In the genomic region with DNA sequence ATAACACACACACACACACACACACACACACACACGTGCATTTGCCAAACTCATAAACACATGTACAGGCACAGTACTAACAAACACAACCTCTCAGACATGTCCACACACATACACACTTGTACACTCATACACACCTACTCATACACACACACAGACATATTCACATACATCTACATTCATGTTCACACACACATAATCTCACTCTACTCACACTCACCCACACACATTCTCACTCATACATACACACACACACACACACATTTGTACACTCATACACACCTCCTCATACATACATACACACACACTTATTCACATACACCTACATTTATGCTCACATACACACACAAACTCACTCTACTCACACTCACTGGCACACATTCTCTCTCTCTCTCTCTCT, we compare ENCODE assay signal across 8 mouse cellular contexts.
A peak's percentile ranks its signal among the peaks of the same experiment; 100 is the strongest.
DNase-seq lines count a peak whose midpoint lies in the region; ATAC-seq lines count a peak whose summit lies in the region.
"Had no signal": no experiment of that assay in that cellular context is flagged by ENCODE, and none has a peak within 500 bp of the region (broad histone marks: within the 10 kb centered on the region; RNA-seq: fewer than 3 reads in every experiment).

No protein-coding gene starts in this region.

- H3K27me3 ChIP-seq in embryonic facial prominence, embryonic 10.5 days (replicated peaks; ENCODE audit: low read depth, poor library complexity, severe bottlenecking), result no peaks in the 10 kb centered on the region
- H3K27me3 ChIP-seq in embryonic facial prominence, embryonic 13.5 days, result no peaks in the 10 kb centered on the region
- H3K27me3 ChIP-seq in hindbrain, embryonic 14.5 days (ENCODE audit: control insufficient read depth, insufficient read depth, low read length), result no peaks in the 10 kb centered on the region
- H3K27me3 ChIP-seq in midbrain, embryonic 15.5 days (replicated peaks), result no peaks in the 10 kb centered on the region

- no peak for DNase-seq in embryonic facial prominence, embryonic 10.5 days (ENCODE audit: low spot score)
- no peak for DNase-seq in hindbrain, embryonic 14.5 days (ENCODE audit: low spot score)
- no peak for DNase-seq in gastrocnemius, postnatal 4 days (ENCODE audit: low spot score in 2 of 2)
- DNase-seq in urinary bladder, postnatal 36 days (ENCODE audit: low spot score in 2 of 2), result no peak

- H3K36me3 ChIP-seq in embryonic facial prominence, embryonic 10.5 days (replicated peaks), result no peaks in the 10 kb centered on the region
- H3K36me3 ChIP-seq in embryonic facial prominence, embryonic 13.5 days, result no peaks in the 10 kb centered on the region
- H3K36me3 ChIP-seq in hindbrain, embryonic 14.5 days (replicated peaks; ENCODE audit: control insufficient read depth, insufficient read depth), result no peaks in the 10 kb centered on the region
- no peaks in the 10 kb centered on the region for H3K36me3 ChIP-seq in midbrain, embryonic 15.5 days (replicated peaks)

- 91% methylated on average over 1 of the region's 1 CpGs for WGBS in embryonic facial prominence, embryonic 10.5 days
- WGBS in embryonic facial prominence, embryonic 13.5 days, result 85% methylated on average over 1 of the region's 1 CpGs
- WGBS in hindbrain, embryonic 14.5 days, result 77% methylated on average over 1 of the region's 1 CpGs
- 82% methylated on average over 1 of the region's 1 CpGs for WGBS in midbrain, embryonic 15.5 days

- peak overlapping the region; percentile 56; the same call in 1 of the 2 replicates for H3K4me2 ChIP-seq in embryonic facial prominence, embryonic 13.5 days
- H3K4me2 ChIP-seq in hindbrain, embryonic 14.5 days (replicated peaks), result peak overlapping the region; percentile 50; the same call in 1 of the 2 replicates
- H3K4me2 ChIP-seq in midbrain, embryonic 15.5 days, result peak overlapping the region; percentile 48; the same call in 1 of the 2 replicates

- H3K27ac ChIP-seq in embryonic facial prominence, embryonic 10.5 days (replicated peaks), result peak overlapping the region; percentile 88
- peak overlapping the region; percentile 80 for H3K27ac ChIP-seq in embryonic facial prominence, embryonic 13.5 days
- H3K27ac ChIP-seq in hindbrain, embryonic 14.5 days, result peak overlapping the region; percentile 77
- H3K27ac ChIP-seq in midbrain, embryonic 15.5 days, result peak overlapping the region; percentile 80
- H3K27ac ChIP-seq: liver, embryonic 14.5 days had no signal

- no peaks in the 10 kb centered on the region for H3K9me3 ChIP-seq in embryonic facial prominence, embryonic 10.5 days
- H3K9me3 ChIP-seq in embryonic facial prominence, embryonic 13.5 days, result no peaks in the 10 kb centered on the region
- H3K9me3 ChIP-seq in hindbrain, embryonic 14.5 days (ENCODE audit: control insufficient read depth, low read length), result no peaks in the 10 kb centered on the region
- no peaks in the 10 kb centered on the region for H3K9me3 ChIP-seq in midbrain, embryonic 15.5 days

- ATAC-seq in embryonic facial prominence, embryonic 13.5 days (ENCODE audit: insufficient number of reproducible peaks, insufficient read depth, low FRiP score, low TSS enrichment, low read depth), result no peak
- ATAC-seq in hindbrain, embryonic 14.5 days (ENCODE audit: low FRiP score), result peak; percentile 53
- ATAC-seq in midbrain, embryonic 15.5 days (replicated peaks), result peak; percentile 65
- ATAC-seq in megakaryocyte progenitor cell, adult 5-6 weeks (replicated peaks; ENCODE audit: poor library complexity), result no peak

- peaks cover 24% of the 10 kb centered on the region for H3K4me1 ChIP-seq in embryonic facial prominence, embryonic 10.5 days
- H3K4me1 ChIP-seq in embryonic facial prominence, embryonic 13.5 days, result peaks cover 44% of the 10 kb centered on the region
- peaks cover 18% of the 10 kb centered on the region for H3K4me1 ChIP-seq in hindbrain, embryonic 14.5 days (replicated peaks; ENCODE audit: control insufficient read depth, insufficient read depth, low read length)
- H3K4me1 ChIP-seq in midbrain, embryonic 15.5 days, result peaks cover 15% of the 10 kb centered on the region

- H3K9ac ChIP-seq in embryonic facial prominence, embryonic 13.5 days, result no peak overlapping the region
- no peak overlapping the region for H3K9ac ChIP-seq in hindbrain, embryonic 14.5 days
- no peak overlapping the region for H3K9ac ChIP-seq in midbrain, embryonic 15.5 days
- H3K9ac ChIP-seq: liver, embryonic 14.5 days had no signal

- peak overlapping the region; percentile 47; the same call in 1 of the 2 replicates for H3K4me3 ChIP-seq in embryonic facial prominence, embryonic 10.5 days
- no peak overlapping the region for H3K4me3 ChIP-seq in embryonic facial prominence, embryonic 13.5 days
- no peak overlapping the region for H3K4me3 ChIP-seq in hindbrain, embryonic 14.5 days (replicated peaks; ENCODE audit: low read length)
- H3K4me3 ChIP-seq in midbrain, embryonic 15.5 days, result no peak overlapping the region

Comparison
In these comparisons a context has a peak if more than half of its experiments do, and no peak if none do; other contexts are left out.
1. ATAC-seq: peak in hindbrain, embryonic 14.5 days (single experiment) and midbrain, embryonic 15.5 days (single experiment); none in embryonic facial prominence, embryonic 13.5 days (single experiment) and megakaryocyte progenitor cell, adult 5-6 weeks (single experiment).
2. Peak in every context shown above with its lines, with median percentiles within 50 percentile points of each other: H3K27ac ChIP-seq and H3K4me2 ChIP-seq.